Mouse (Mus musculus) stomach, embryonic 14.5 days (tissue): ENCODE measurements around the gene Dnajc16. TPM values are rescaled to one million over a fixed set of nuclear protein-coding genes. Genes with fewer than 3 reads are reported as not detected.
A peak's percentile ranks its signal among the peaks of the same experiment; 100 is the strongest.

Source experiments
- ATAC-seq: fragments of 200-750 bp; cut with Nextera tagmentation; 2 replicates; pipeline ENCODE4 v1.8.0; 2017; ENCODE audit warnings: low read depth, moderate TSS enrichment; ENCODE audit not compliant: insufficient number of reproducible peaks, insufficient read depth, low FRiP score
- H3K27ac ChIP-seq: fragments of 300-500 bp; sonication (generic); 2 replicates; pipeline ENCODE4 v1.5.1; 2014; ENCODE audit warnings: mild to moderate bottlenecking, low read length, moderate library complexity, mixed read lengths
- H3K27me3 ChIP-seq: fragments of 300-500 bp; sonication (generic); 2 replicates; pipeline ENCODE4 v1.6.1; 2014; ENCODE audit warnings: low read length, control low read depth, mixed read lengths; ENCODE audit not compliant: control insufficient read depth, insufficient read depth
- H3K36me3 ChIP-seq: fragments of 300-500 bp; sonication (generic); 2 replicates; pipeline ENCODE4 v1.6.1; 2014; ENCODE audit warnings: mild to moderate bottlenecking, control low read depth, low read length, moderate library complexity, mixed read lengths; ENCODE audit not compliant: control insufficient read depth, insufficient read depth
- H3K4me1 ChIP-seq: fragments of 300-500 bp; sonication (generic); 2 replicates; pipeline ENCODE4 v1.6.1; 2014; ENCODE audit warnings: low read length, control low read depth, mixed read lengths; ENCODE audit not compliant: control insufficient read depth, insufficient read depth
- H3K4me2 ChIP-seq: fragments of 300-500 bp; sonication (generic); replicated peaks from 2 replicates; pipeline ENCODE4 v1.6.1; 2014; ENCODE audit warnings: low read depth, low read length, control low read depth
- H3K4me3 ChIP-seq: fragments of 300-500 bp; sonication (generic); 2 replicates; pipeline ENCODE4 v1.5.1; 2014; ENCODE audit warnings: low read depth, low read length, control low read depth
- H3K9ac ChIP-seq: fragments of 300-500 bp; sonication (generic); replicated peaks from 2 replicates; pipeline ENCODE4 v1.6.1; 2014; ENCODE audit warnings: low read depth, mild to moderate bottlenecking, control low read depth, low read length, moderate library complexity, mixed read lengths
- H3K9me3 ChIP-seq: fragments of 300-500 bp; sonication (generic); 2 replicates; pipeline ENCODE4 v1.6.1; 2016; ENCODE audit warnings: low read depth, low read length, control low read depth; ENCODE audit not compliant: control insufficient read depth
- WGBS: fragments of 180-500 bp; shearing (Covaris S2); extraction: QIAGEN DNeasy Blood & Tissue Kit; methylation state at CpG from one replicate; pipeline ENCODE4 v1.1.7; 2014; 5-methylcytosine and 5-hydroxymethylcytosine counted together
- polyA plus RNA-seq: library from polyadenylated mRNA; unstranded; fragments of >200 nt; fragmentation: Nextera tagmentation; extraction: Ambion mirVana; gene quantifications from 2 replicates; pipeline ENCODE4 v1.2.1, GENCODE M21; 2014

Dnajc16 gene
- 3.7 and 5.0 TPM in 2 replicates for polyA plus RNA-seq

DNA sequence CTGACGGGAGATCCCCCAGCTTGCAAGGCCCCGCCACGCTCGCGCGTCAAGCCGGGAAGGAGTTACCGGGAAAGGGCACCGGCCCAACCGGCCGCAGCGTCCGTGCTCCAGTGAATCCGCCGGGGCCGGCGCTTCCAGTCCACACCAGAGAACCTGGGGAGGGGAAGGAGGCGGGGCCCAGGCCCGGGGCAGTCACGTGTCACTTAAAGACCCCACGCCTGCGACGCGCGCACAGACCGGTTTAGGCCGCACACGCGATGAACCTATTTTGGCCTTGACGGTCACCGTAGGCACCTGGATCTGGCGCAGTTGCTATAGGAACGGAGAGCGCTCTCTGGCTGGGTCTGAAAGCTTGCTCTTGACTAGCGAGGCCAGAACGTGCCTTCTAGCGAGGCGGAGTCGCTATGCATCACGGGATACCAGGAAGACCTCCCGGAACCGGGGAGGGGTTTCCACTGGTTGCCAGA is at the start of gene Dnajc16:
Dnajc16 (minus strand) TSS at position 408 of the 467 bp plus-strand sequence.
- under 1% methylated on average over 41 of the region's 42 CpGs for WGBS
- Histone ChIP-seq H3K27ac (peak within 1 kb of the TSS; percentile 70; the same call in 1 of the 2 replicates), H3K4me3 (peak within 1 kb of the TSS; percentile 96), H3K36me3 (peaks cover 6% of the 10 kb centered on the region), H3K4me2 (peak within 1 kb of the TSS; percentile 85), H3K27me3 (no peaks in the 10 kb centered on the region), H3K4me1 (peaks cover 5% of the 10 kb centered on the region; the same call in 1 of the 2 replicates), H3K9ac (peak within 1 kb of the TSS; percentile 92), H3K9me3 (no peaks in the 10 kb centered on the region)
- peak; percentile 86 for ATAC-seq

GRCm38 (mm10) chr4:141834536-141835095 is 43.9 kb upstream of the Dnajc16 start:
- no peaks in the 10 kb centered on the region for H3K4me1 ChIP-seq
- no peaks in the 10 kb centered on the region for H3K36me3 ChIP-seq
- WGBS, result 61% methylated on average over 5 of the region's 5 CpGs
- no peak overlapping the region for H3K9ac ChIP-seq
- H3K27ac ChIP-seq, result no peak overlapping the region
- no peak overlapping the region for H3K4me2 ChIP-seq
- no peaks in the 10 kb centered on the region for H3K27me3 ChIP-seq
- H3K4me3 ChIP-seq, result no peak overlapping the region
- H3K9me3 ChIP-seq, result no peaks in the 10 kb centered on the region
- no peak for ATAC-seq

GRCm38 (mm10) chr4:141833911-141834310 is 43.2 kb upstream of the Dnajc16 start:
- Histone ChIP-seq H3K4me3 (no peak overlapping the region), H3K9ac (no peak overlapping the region), H3K36me3 (no peaks in the 10 kb centered on the region), H3K4me2 (no peak overlapping the region), H3K9me3 (no peaks in the 10 kb centered on the region), H3K4me1 (no peaks in the 10 kb centered on the region), H3K27ac (no peak overlapping the region), H3K27me3 (no peaks in the 10 kb centered on the region)
- 52% methylated on average over 1 of the region's 1 CpGs for WGBS
- no peak for ATAC-seq

DNA sequence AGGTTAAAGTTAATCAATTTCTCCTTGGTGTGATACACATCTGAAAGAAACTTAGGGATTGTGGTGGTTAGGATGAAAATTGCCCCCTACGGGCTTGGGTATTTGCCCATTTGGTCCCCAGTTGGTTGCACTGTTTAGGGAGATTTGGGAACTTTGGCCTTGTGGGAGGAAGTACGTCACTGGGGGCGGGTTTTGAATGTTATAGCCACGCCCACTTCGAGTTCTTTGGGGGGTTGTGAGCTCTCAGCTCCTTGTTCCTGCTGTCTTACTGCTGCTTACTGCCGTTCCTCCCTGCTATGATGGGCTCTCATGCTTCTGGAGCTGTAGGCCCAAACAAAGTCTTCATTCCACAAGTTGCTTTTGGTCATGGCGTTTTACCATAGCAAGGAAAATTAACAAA is 40.6 kb upstream of the Dnajc16 start:
- Histone ChIP-seq H3K27ac (no peak overlapping the region), H3K9me3 (no peaks in the 10 kb centered on the region), H3K27me3 (no peaks in the 10 kb centered on the region), H3K9ac (no peak overlapping the region), H3K36me3 (no peaks in the 10 kb centered on the region), H3K4me1 (no peaks in the 10 kb centered on the region), H3K4me3 (no peak overlapping the region), H3K4me2 (no peak overlapping the region)
- ATAC-seq, result no peak
- WGBS, result 77% methylated on average over 7 of the region's 7 CpGs

GRCm38 (mm10) chr4:141830381-141830780 is 39.6 kb upstream of the Dnajc16 start:
- H3K9ac ChIP-seq, result no peak overlapping the region
- H3K27me3 ChIP-seq, result no peaks in the 10 kb centered on the region
- no peak overlapping the region for H3K4me2 ChIP-seq
- H3K4me1 ChIP-seq, result no peaks in the 10 kb centered on the region
- H3K36me3 ChIP-seq, result no peaks in the 10 kb centered on the region
- 53% methylated on average over 11 of the region's 11 CpGs for WGBS
- H3K9me3 ChIP-seq, result no peaks in the 10 kb centered on the region
- no peak for ATAC-seq
- no peak overlapping the region for H3K27ac ChIP-seq
- H3K4me3 ChIP-seq, result no peak overlapping the region

- H3K36me3 ChIP-seq, result no peaks in the 10 kb centered on the region
- no peak overlapping the region for H3K27ac ChIP-seq
- no peak for ATAC-seq
- H3K4me3 ChIP-seq, result no peak overlapping the region
- H3K4me1 ChIP-seq, result no peaks in the 10 kb centered on the region
- no peak overlapping the region for H3K9ac ChIP-seq
- H3K9me3 ChIP-seq, result no peaks in the 10 kb centered on the region
- H3K27me3 ChIP-seq, result no peaks in the 10 kb centered on the region
- 55% methylated on average over 4 of the region's 4 CpGs for WGBS
- H3K4me2 ChIP-seq, result no peak overlapping the region
Measured at GRCm38 (mm10) chr4:141828177-141828576, 37.4 kb upstream of the Dnajc16 start.

- no peak for ATAC-seq
- H3K4me2 ChIP-seq, result no peak overlapping the region
- no peak overlapping the region for H3K4me3 ChIP-seq
- no peaks in the 10 kb centered on the region for H3K27me3 ChIP-seq
- no peak overlapping the region for H3K27ac ChIP-seq
- 86% methylated on average over 2 of the region's 2 CpGs for WGBS
- no peaks in the 10 kb centered on the region for H3K36me3 ChIP-seq
- no peaks in the 10 kb centered on the region for H3K9me3 ChIP-seq
- no peak overlapping the region for H3K9ac ChIP-seq
- no peaks in the 10 kb centered on the region for H3K4me1 ChIP-seq
Measured at GRCm38 (mm10) chr4:141827401-141827800, 36.7 kb upstream of the Dnajc16 start.

DNA sequence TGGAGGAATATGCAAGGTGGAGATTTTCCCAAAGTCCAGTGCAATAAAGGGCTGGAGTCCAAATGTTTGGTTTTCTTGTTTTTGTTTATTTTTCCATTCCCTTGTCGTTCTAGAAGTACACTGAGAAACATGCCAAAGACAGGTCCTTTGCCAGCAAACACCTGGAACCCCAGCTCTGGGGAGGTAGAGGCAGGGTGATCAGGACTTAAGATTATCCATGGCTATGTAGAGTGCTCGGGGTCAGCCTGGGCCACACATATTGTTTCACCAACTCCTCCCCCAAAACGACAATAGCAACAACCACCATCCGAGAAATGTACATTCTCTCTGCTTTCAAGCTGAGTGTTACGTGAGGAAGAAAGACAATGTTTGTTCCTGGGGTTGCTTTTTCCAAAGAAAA is 35.3 kb upstream of the Dnajc16 start, which contains the start of gene Cela2a:
Cela2a (minus strand) TSS at position 101 of the 400 bp plus-strand sequence.
- no peak within 1 kb of the TSS for H3K4me2 ChIP-seq
- 53% methylated on average over 5 of the region's 5 CpGs for WGBS
- no peak within 1 kb of the TSS for H3K9ac ChIP-seq
- no peak within 1 kb of the TSS for H3K4me3 ChIP-seq
- no peaks in the 10 kb centered on the region for H3K27me3 ChIP-seq
- no peaks in the 10 kb centered on the region for H3K9me3 ChIP-seq
- H3K4me1 ChIP-seq, result no peaks in the 10 kb centered on the region
- no peak for ATAC-seq
- H3K27ac ChIP-seq, result no peak within 1 kb of the TSS
- H3K36me3 ChIP-seq, result no peaks in the 10 kb centered on the region

- H3K9ac ChIP-seq, result no peak overlapping the region
- no peaks in the 10 kb centered on the region for H3K9me3 ChIP-seq
- no peaks in the 10 kb centered on the region for H3K27me3 ChIP-seq
- WGBS, result 53% methylated on average over 3 of the region's 3 CpGs
- ATAC-seq, result 0 out of 2 replicates have a peak, but pooled peaks have one; percentile 28
- no peak overlapping the region for H3K4me2 ChIP-seq
- no peak overlapping the region for H3K27ac ChIP-seq
- no peak overlapping the region for H3K4me3 ChIP-seq
- H3K36me3 ChIP-seq, result no peaks in the 10 kb centered on the region
- no peaks in the 10 kb centered on the region for H3K4me1 ChIP-seq
Measured at GRCm38 (mm10) chr4:141822979-141823378, 32.2 kb upstream of the Dnajc16 start.
